ENCODE assay signal across 8 mouse cellular contexts in the genomic region with DNA sequence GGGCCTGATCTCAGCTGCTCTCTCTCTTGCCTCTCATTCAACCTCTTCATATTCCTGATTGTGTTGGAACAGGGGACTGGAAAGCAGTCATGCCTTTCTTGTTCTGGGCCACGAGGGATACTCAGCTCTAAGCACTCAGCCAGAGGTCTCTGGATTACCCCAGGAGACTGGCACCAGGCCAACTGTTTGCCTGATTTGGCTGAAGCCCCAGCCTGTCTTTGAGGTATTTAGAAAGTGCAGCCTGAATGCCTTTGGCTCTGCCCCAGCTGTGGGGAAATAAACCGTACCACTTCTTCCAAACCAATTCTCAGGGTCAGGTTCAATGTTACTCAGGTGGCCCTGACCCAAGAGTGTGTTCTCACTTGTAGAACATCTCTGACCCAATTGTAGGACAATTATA.
A peak's percentile ranks its signal among the peaks of the same experiment; 100 is the strongest.
DNase-seq lines count a peak whose midpoint lies in the region; ATAC-seq lines count a peak whose summit lies in the region.

No protein-coding gene starts in this region.

- H3K36me3 ChIP-seq in lung, embryonic 16.5 days (ENCODE audit: control insufficient read depth, insufficient read depth, low read length), result no peaks in the 10 kb centered on the region

- H3K4me3 ChIP-seq in lung, embryonic 16.5 days (ENCODE audit: low read length), result no peak overlapping the region

- no peak overlapping the region for H3K4me2 ChIP-seq in lung, embryonic 16.5 days (ENCODE audit: low read depth, low read length)

- intact Hi-C loops in heart, postnatal 36 days (cut with DNase I), result no loop called here

- no peak for ATAC-seq in frontal cortex, adult (ENCODE audit: low TSS enrichment)
- peak; percentile 56; the same call in 1 of the 2 replicates for ATAC-seq in lung, embryonic 16.5 days (ENCODE audit: low read depth)

- DNase-seq in frontal cortex, postnatal 36 days (ENCODE audit: low spot score in 2 of 2), result peak; percentile 30 to 52
- DNase-seq in Muller cell, postnatal 12 days (ENCODE audit: inconsistent ontology term), result peak; percentile 91
- peak; percentile 47 to 58 for DNase-seq in cerebellum, postnatal 14 days
- peak; percentile 66 to 70 for DNase-seq in heart, postnatal 36 days
- peak; percentile 42 for DNase-seq in testis, postnatal 14 days (ENCODE audit: low spot score)
- DNase-seq in thymus, postnatal 14 days, result no peak

- 35% methylated on average over 2 of the region's 2 CpGs for WGBS in lung, embryonic 16.5 days

- H3K9me3 ChIP-seq in lung, embryonic 16.5 days (ENCODE audit: control insufficient read depth, low read length), result no peaks in the 10 kb centered on the region

- H3K27me3 ChIP-seq in lung, embryonic 16.5 days (ENCODE audit: control insufficient read depth, insufficient read depth, low read depth, low read length), result no peaks in the 10 kb centered on the region

- no peak overlapping the region for H3K27ac ChIP-seq in lung, embryonic 16.5 days (ENCODE audit: low read length)

- H3K9ac ChIP-seq in lung, embryonic 16.5 days (ENCODE audit: low read length), result no peak overlapping the region

- no peaks in the 10 kb centered on the region; the same call in 1 of the 2 replicates for H3K4me1 ChIP-seq in lung, embryonic 16.5 days (replicated peaks; ENCODE audit: control insufficient read depth, insufficient read depth, low read length)
